Mouse (Mus musculus) lung, postnatal 0 days (tissue): ENCODE results near the gene Pde3a.
A peak's percentile ranks its signal among the peaks of the same experiment; 100 is the strongest.

Experiments
- CTCF ChIP-seq: IDR thresholded peaks from 2 replicates; pipeline ENCODE4 v1.5.1; 2016; ENCODE audit warnings: antibody characterized with exemption, mild to moderate bottlenecking
- EP300 ChIP-seq: IDR thresholded peaks from 2 replicates; pipeline ENCODE4 v1.6.1; 2016; ENCODE audit warnings: antibody characterized with exemption, mild to moderate bottlenecking, control low read depth

GRCm38 (mm10) chr6:141313112-141313511 lies 64.0 kb downstream of the Pde3a start:
- TF ChIP-seq CTCF (peak; percentile 46), EP300 (no peak)
